Mouse (Mus musculus): ENCODE data around the gene Gm38100.

Gm38100 gene

DNA sequence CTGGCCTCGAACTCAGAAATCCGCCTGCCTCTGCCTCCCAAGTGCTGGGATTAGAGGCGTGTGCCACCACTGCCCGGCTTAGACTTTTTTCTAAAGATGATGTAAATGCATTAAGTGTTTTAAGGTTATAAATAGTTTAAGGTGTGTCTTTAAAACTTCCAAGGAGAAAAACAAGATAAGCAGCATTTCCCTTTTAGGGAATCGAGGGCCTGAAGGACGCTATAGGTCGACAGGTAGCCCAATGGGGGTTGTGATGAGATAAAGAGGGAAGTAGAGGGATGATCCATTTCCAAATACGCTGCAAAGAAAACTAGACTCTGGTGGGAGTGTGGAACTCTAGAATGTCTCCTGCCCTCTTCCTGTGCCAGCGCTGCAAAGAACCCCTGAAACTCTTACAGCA, at the start of gene Gm38100:
Gene Gm38100 (plus strand): TSS at position 301 of the 400 bp plus-strand sequence.
- in situ Hi-C loops (cut with MboI; ENCODE audit: low sequenced_read_pairs), result no loop called here

GRCm38 (mm10) chr1:175870716-175871115, 49.4 kb upstream of the Gm38100 start:
- in situ Hi-C loops (cut with MboI; ENCODE audit: low sequenced_read_pairs), result no loop called here

- in situ Hi-C loops (cut with MboI; ENCODE audit: low sequenced_read_pairs), result no loop called here
Measured at GRCm38 (mm10) chr1:175872028-175872816, 47.9 kb upstream of the Gm38100 start.

GRCm38 (mm10) chr1:175880453-175881296, 39.5 kb upstream of the Gm38100 start, which contains the start of gene Exo1:
TSS of gene Exo1 (plus strand) at chr1:175880581.
- in situ Hi-C loops (cut with MboI; ENCODE audit: low sequenced_read_pairs), result no loop called here

- in situ Hi-C loops (cut with MboI; ENCODE audit: low sequenced_read_pairs), result no loop called here
Measured at GRCm38 (mm10) chr1:175883398-175883797, 36.7 kb upstream of the Gm38100 start.

DNA sequence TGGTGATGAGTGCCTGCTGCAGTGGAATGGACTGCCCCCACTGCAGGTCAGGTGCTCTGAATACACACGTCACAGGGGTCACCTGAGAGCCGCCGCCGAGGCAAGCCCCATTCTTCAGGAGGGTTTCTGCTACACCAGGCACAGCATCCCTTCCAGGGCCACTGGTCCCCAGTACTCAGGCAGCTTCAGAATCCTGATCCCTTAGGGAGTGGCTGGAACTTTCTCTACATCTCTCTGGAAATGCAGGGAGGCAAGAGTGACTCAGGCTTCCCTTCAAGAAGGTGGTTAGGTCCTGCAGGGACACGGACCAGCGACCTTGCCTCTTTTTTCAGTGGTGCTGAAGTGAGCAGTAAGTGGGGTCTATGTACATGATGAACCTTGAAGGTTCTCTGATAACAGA, 26.9 kb upstream of the Gm38100 start:
- in situ Hi-C loops (cut with MboI; ENCODE audit: low sequenced_read_pairs), result no loop called here

- in situ Hi-C loops (cut with MboI; ENCODE audit: low sequenced_read_pairs), result no loop called here
Measured at GRCm38 (mm10) chr1:175893726-175894125, 26.4 kb upstream of the Gm38100 start.

GRCm38 (mm10) chr1:175911207-175911606, 8.9 kb upstream of the Gm38100 start:
- in situ Hi-C loops (cut with MboI; ENCODE audit: low sequenced_read_pairs), result no loop called here

- in situ Hi-C loops (cut with MboI; ENCODE audit: low sequenced_read_pairs), result no loop called here
Measured at GRCm38 (mm10) chr1:175912038-175912437, 8.1 kb upstream of the Gm38100 start.

GRCm38 (mm10) chr1:175913728-175914303, 6.3 kb upstream of the Gm38100 start:
- in situ Hi-C loops (cut with MboI; ENCODE audit: low sequenced_read_pairs), result no loop called here

DNA sequence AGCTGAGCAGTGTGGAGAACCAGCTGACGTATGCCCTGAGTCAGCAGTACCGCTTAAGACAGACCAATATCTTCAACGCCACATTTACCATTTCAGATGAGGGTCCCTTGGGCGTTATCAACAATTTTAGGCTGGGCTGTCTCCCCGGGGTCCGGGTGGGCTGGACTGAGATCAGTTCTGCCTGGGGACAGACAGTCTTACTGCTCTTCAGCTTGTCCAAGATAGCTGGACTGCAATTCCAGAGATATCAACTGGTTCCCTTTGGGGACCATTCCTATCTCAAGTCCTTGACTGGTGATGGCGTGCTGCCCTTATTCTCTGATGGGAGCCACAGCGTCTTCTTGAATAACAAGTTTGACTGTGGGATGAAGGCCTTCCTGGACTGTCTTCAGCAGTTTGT, 962 bp downstream of the Gm38100 start:
- in situ Hi-C loops (cut with MboI; ENCODE audit: low sequenced_read_pairs), result no loop called here

DNA sequence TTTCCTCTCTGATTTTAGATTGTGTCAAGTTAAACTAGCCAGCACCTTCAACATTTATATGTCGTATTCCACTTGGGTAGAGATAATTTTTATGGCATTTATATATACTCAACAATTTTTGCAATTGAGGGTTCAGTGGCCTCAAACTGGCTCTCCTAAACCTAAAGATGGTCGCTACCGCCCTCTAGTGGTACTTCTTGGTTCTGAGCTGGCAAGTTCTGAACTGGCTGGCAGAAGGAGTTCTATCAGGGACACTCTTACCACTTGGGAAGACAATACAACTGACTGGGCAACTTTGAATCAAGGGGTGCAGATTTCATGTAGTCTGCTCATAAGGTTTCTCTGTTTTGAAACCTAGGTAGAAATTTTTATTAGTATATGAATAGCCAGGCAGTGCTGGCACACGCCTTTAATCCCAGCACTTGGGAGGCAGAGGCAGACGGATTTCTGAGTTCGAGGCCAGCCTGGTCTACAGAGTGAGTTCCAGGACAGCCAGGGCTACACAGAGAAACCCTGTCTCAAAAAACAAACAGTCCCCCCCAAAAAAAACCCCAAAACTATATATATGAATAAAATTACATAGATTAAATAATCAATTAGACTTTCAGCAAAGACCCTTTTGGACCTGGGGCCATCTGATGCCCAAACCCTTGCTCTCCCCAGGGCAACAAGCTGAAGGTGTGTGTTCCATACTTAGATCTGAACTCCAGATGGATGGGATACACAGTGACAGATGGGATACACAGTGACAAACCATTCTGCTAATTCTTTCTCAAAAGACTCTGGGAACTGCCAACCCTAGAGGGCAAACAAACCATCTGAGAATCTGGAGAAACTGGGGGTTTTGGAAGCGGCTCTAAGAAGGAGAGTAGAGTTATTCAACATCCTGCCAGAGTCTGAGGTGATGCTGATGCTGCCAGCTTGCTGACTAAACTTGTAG, 4.0 kb downstream of the Gm38100 start:
- in situ Hi-C loops (cut with MboI; ENCODE audit: low sequenced_read_pairs), result no loop called here

DNA sequence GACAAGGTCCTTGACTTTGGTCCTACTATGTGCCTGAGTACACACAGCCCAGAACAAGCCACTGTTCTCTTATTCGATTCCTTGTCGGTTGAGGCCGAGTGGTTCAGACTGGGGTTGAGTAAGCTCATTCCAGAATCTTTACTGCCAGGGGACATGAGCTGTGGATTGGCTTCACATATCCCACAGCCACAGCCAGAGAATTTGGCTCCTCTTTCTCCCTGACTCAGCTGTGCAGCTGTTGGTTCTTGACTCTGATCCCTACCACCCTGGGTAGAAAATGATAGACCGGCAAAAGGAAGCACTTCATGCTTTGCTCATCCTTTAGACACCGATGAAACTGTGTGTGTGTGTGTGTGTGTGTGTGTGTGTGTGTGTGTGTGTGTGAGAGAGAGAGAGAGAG, 11.3 kb downstream of the Gm38100 start:
- in situ Hi-C loops (cut with MboI; ENCODE audit: low sequenced_read_pairs), result loop anchor here (25.0 kb wide), 2 partner anchors 781 to 931 kb away; no protein-coding TSS in a partner anchor

DNA sequence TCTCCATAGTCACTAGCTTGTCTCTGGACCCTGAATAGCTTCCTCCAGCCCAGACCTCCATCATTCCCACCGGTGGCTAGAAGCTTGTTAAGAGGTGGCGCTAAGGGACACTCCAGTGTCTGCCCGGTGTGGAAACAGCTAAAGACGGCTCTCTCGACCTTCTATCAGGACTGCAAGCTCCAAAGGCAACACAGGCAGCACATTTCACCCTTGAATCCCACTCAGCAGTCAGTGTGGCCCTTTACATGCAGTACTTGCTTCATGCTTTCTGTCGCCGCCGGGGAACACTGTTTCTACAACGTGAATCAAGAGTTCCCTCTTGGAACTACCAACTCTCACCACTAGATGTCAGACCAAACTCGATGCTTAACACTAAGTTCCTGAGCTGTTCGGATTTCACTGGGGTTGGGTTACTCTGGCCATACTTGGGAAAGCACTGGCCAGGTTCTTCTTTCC, 16.2 kb downstream of the Gm38100 start:
- in situ Hi-C loops (cut with MboI; ENCODE audit: low sequenced_read_pairs), result loop anchor here (25.0 kb wide), 2 partner anchors 776 to 926 kb away; no protein-coding TSS in a partner anchor

- in situ Hi-C loops (cut with MboI; ENCODE audit: low sequenced_read_pairs), result loop anchor here (25.0 kb wide), 2 partner anchors 774 to 924 kb away; no protein-coding TSS in a partner anchor
Measured at GRCm38 (mm10) chr1:175938731-175939130, 18.6 kb downstream of the Gm38100 start.

DNA sequence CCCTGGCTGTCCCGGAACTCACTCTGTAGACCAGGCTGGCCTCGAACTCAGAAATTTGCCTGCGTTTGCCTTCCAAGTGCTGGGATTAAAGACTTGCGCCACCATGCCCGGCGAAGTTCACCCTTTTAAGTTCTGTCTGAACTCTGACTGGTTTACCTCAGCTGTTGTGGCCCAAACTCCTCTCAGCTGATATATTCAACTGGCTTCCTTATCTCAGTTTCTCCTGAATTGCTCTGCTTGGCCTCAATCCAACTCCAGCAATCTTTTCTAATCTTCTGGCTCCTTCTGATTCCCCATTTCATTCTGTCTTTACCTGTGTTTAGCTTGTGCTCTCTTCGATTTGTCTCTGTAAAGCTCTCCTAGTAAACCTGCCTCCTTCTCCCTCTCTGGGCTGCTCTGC, 23.0 kb downstream of the Gm38100 start:
- in situ Hi-C loops (cut with MboI; ENCODE audit: low sequenced_read_pairs), result loop anchor here (25.0 kb wide), 2 partner anchors 769 to 919 kb away; no protein-coding TSS in a partner anchor

GRCm38 (mm10) chr1:175946718-175947315, 26.7 kb downstream of the Gm38100 start:
- in situ Hi-C loops (cut with MboI; ENCODE audit: low sequenced_read_pairs), result loop anchor here (25.0 kb wide), 2 partner anchors 765 to 915 kb away; no protein-coding TSS in a partner anchor

GRCm38 (mm10) chr1:175950421-175950820, 30.3 kb downstream of the Gm38100 start:
- in situ Hi-C loops (cut with MboI; ENCODE audit: low sequenced_read_pairs), result no loop called here

GRCm38 (mm10) chr1:175950851-175951250, 30.7 kb downstream of the Gm38100 start:
- in situ Hi-C loops (cut with MboI; ENCODE audit: low sequenced_read_pairs), result no loop called here

Measured in CH12F3 (cell line).